Mouse (Mus musculus): Measurements from ENCODE around the gene Gm36210. TPM values are rescaled to one million over a fixed set of nuclear protein-coding genes. Genes with fewer than 3 reads are reported as not detected.
"Not testable (repeated sequence)": the region's sequence is repeated elsewhere in the genome, so short reads cannot be mapped to it uniquely, and the experiment has no call there.

Gm36210 gene
- polyA plus RNA-seq, 1 experiment from 2014 or later: not detected

DNA sequence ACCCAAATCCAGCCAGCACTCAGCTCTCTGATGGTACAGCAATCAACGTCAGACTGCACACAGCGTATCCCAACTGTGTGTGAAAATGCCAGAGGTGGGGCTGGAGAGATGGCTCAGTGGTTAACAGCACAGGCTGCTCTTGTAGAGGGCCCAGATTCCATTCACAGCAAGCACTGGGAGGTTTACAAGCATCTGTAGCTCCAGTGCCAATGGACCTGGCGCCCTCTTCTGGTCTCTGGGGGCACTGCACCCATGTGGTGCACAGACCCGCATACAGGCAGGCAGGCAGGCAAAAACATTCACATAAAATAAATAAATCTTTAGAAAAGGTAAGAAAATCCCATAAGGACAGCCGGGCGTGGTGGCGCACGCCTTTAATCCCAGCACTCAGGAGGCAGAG lies 5.1 kb downstream of the Gm36210 start:
- H3K4me1 ChIP-seq: peaks cover 6% of the 10 kb centered on the region; the same call in 1 of the 2 replicates
- no peak overlapping the region for H3K4me2 ChIP-seq (replicated peaks)
- no peaks in the 10 kb centered on the region for H3K36me3 ChIP-seq
- no peak overlapping the region for H3K9ac ChIP-seq (replicated peaks)
- H3K9me3 ChIP-seq: peaks cover 6% of the 10 kb centered on the region; the same call in 1 of the 2 replicates
- peaks cover 16% of the 10 kb centered on the region for H3K27me3 ChIP-seq
- H3K27ac ChIP-seq (replicated peaks): no peak overlapping the region
- no peak for ATAC-seq (ENCODE audit: low FRiP score, low read depth)
- WGBS: 45% methylated on average over 8 of the region's 8 CpGs
- H3K4me3 ChIP-seq: no peak overlapping the region

DNA sequence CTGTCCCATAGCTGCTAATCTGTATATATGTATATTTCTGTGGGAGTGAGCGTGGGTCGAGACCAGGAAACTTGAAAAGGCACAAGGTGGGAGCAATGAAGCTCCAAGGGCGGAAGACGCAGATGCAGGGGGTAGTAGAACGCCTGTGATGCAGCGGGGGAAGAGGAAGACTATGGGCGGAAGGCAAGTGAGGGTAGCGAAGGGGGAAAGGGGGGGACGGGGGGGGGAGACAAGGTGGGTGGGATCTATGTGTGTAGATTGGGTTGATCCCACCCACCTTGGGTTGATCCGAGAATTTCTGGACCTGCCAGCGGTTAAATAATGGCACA lies 5.8 kb downstream of the Gm36210 start:
- ATAC-seq (ENCODE audit: low FRiP score, low read depth): no peak
- peaks cover 6% of the 10 kb centered on the region; the same call in 1 of the 2 replicates for H3K9me3 ChIP-seq
- H3K4me1 ChIP-seq: peaks cover 6% of the 10 kb centered on the region; the same call in 1 of the 2 replicates
- peak overlapping the region; percentile 48 for H3K4me2 ChIP-seq (replicated peaks)
- H3K9ac ChIP-seq (replicated peaks): no peak overlapping the region
- no peak overlapping the region for H3K4me3 ChIP-seq
- no peak overlapping the region for H3K27ac ChIP-seq (replicated peaks)
- peaks cover 16% of the 10 kb centered on the region for H3K27me3 ChIP-seq
- H3K36me3 ChIP-seq: no peaks in the 10 kb centered on the region
- WGBS: 14% methylated on average over 11 of the region's 11 CpGs

DNA sequence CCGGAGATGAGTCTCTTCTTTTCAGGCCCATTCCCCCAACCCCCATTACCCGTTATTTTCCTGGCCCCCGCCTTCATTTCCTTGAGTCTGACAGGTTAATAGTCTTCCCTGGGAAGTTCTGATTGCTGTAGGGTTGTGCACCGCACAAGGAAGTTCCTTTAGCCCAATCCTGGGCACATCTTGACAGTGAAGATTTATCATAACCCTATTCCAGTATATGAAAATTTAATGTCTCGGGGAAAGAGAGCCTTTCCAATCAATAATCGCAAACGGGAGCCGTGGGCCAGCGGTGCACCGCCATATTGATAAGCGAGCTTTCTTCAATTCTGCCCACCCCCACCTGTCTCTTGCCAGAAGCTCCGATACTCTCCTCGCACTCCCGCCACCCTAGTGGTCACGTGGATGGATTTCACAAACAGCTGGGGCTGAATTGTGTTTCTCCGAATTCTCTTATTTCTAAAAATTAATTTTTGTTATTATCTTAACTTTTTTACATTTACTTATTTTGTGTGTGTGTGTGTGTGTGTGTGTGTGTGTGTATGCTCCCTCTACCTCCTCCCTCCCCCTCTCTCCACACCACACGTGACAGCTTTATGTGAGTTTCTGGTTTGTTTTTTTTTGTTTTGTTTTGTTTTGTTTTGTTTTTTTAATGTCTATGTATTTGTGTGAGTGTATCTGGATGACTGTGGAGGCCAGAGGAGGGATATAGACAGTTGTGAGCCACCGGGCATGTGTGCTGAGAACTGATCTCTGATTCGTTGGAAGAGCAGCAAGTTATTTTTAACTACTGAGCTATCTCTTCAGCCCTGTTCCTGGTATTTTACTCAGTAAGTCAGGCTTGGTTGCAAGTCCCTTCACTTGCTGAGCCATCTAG lies 6.4 kb downstream of the Gm36210 start:
- Histone ChIP-seq H3K4me3 (peak overlapping the region; percentile 19), H3K9ac (replicated peaks) (peak overlapping the region; percentile 37), H3K36me3 (no peaks in the 10 kb centered on the region), H3K27me3 (peaks cover 16% of the 10 kb centered on the region), H3K4me2 (replicated peaks) (peak overlapping the region; percentile 48), H3K9me3 (peaks cover 6% of the 10 kb centered on the region; the same call in 1 of the 2 replicates), H3K4me1 (peaks cover 6% of the 10 kb centered on the region; the same call in 1 of the 2 replicates), H3K27ac (replicated peaks) (no peak overlapping the region)
- 7% methylated on average over 19 of the region's 19 CpGs for WGBS
- no peak for ATAC-seq (ENCODE audit: low FRiP score, low read depth)

DNA sequence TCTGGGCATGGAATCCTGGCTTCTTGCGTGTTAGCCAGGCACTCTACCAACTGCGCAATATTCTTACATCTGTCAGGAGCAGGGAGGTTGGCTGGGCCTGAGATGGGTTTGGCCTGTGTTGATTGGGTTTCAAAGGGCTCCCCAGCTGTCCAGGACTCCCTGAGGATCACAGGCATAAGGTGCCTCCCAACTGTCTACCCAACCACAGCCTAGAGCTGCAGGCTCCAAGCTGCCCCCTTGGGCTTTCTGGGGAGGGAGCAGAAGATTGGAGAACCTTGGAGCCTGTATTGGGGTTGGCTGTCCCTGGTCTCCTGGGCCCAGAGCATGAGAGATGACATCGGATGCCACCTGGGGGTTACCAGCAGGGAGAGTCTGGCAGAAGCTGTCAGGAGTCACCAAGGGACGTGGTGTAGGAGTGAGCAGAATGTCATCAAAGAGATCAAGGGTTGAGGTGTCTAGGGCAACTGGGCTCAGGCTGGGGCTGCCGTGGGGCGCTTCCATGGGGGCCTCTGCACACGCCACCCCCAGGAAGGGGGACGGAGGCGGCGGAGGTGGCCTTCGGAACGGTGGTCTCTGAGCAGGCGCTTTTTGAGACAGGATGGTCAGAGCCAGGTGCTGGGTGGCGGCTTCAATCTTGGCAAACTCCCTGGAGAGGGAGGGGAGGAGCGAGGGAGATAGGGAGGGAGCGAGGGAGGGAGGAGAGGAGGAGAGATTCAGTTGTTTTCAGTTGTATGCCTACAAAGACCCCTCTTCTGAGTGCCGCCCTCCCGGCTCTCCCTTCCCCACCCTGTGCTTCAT lies 7.3 kb downstream of the Gm36210 start:
- Histone ChIP-seq H3K4me3 (peak overlapping the region; percentile 19), H3K4me1 (peaks cover 6% of the 10 kb centered on the region; the same call in 1 of the 2 replicates), H3K9ac (replicated peaks) (no peak overlapping the region), H3K27me3 (peaks cover 16% of the 10 kb centered on the region), H3K36me3 (no peaks in the 10 kb centered on the region), H3K4me2 (replicated peaks) (peak overlapping the region; percentile 48), H3K9me3 (0 out of 2 replicates have a peak, but pooled peaks cover 3% of the 10 kb centered on the region), H3K27ac (replicated peaks) (no peak overlapping the region)
- WGBS: 22% methylated on average over 15 of the region's 18 CpGs
- ATAC-seq (ENCODE audit: low FRiP score, low read depth): peak; percentile 54

DNA sequence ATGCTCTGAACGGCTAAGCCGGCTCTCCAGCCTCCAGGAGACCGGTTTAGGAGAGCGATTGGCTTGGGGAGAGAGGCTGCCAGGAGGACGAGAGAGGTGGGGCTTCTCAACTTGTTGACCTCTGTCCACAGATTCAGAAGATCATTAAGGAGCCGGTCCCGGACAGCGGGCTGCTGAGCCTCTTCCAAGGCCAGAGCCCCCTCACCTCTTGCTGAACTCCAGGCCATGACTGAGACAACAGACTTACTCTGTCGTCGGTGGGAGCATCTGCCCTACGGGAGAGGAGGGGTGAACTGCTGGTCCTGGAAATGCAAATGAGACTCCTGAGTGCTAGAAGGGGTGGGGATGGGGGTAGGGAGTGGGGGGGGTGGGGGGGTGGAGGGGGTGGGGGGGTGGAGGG lies 11.1 kb downstream of the Gm36210 start:
- WGBS: 72% methylated on average over 11 of the region's 11 CpGs
- Histone ChIP-seq H3K27me3 (peaks cover 16% of the 10 kb centered on the region), H3K36me3 (no peaks in the 10 kb centered on the region), H3K4me3 (no peak overlapping the region), H3K9me3 (no peaks in the 10 kb centered on the region), H3K4me1 (peaks cover 6% of the 10 kb centered on the region; the same call in 1 of the 2 replicates), H3K27ac (replicated peaks) (no peak overlapping the region), H3K4me2 (replicated peaks) (no peak overlapping the region), H3K9ac (replicated peaks) (no peak overlapping the region)
- ATAC-seq (ENCODE audit: low FRiP score, low read depth): no peak

DNA sequence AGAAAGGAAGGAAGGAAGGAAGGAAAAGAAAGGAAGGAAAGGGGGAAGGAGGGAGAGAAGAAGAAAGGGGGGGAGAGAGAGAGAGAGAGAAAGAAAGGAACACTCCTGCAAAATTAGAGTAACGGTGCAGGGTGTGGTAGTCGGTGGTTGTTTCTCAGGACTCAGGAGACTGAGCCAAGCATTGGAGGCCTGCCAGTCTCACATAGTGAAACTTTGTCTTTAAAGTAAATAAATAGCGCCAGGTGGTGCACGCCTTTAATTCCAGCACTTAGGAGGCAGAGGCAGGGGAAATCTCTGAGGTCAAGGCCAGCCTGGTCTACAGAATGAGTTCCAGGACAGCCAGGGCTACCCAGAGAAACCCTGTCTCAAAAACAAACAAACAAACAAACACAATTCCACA lies 19.6 kb downstream of the Gm36210 start:
- no peak overlapping the region for H3K9ac ChIP-seq (replicated peaks)
- H3K4me1 ChIP-seq: no peaks in the 10 kb centered on the region
- H3K36me3 ChIP-seq: no peaks in the 10 kb centered on the region
- 87% methylated on average over 4 of the region's 4 CpGs for WGBS
- H3K9me3 ChIP-seq: 0 out of 2 replicates have a peak, but pooled peaks cover 5% of the 10 kb centered on the region
- H3K27ac ChIP-seq (replicated peaks): no peak overlapping the region
- ATAC-seq (ENCODE audit: low FRiP score, low read depth): no peak
- H3K27me3 ChIP-seq: no peaks in the 10 kb centered on the region
- no peak overlapping the region for H3K4me2 ChIP-seq (replicated peaks)
- H3K4me3 ChIP-seq: no peak overlapping the region

DNA sequence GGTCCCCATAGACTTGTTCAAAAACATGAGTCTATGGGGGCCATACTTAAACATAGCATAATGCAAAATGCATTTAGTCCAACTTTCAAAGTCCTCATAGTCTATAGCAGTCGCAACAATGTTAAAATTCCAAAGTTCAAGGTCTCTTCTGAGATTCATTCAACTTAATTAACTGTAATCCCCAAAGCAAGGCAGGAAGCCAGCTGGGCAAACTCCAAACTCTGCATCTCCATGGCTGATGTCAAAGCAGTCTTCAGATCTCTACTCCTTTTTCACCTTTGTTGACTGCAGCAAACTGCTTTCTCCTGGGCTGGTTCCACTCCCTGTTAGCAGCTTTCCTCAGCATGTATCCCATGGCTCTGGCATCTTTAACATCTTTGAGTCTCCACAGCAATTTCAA lies 27.3 kb downstream of the Gm36210 start:
- ATAC-seq (ENCODE audit: low FRiP score, low read depth); H3K4me2 ChIP-seq (replicated peaks): not testable (repeated sequence)
- 81% methylated on average over 1 of the region's 1 CpGs for WGBS

DNA sequence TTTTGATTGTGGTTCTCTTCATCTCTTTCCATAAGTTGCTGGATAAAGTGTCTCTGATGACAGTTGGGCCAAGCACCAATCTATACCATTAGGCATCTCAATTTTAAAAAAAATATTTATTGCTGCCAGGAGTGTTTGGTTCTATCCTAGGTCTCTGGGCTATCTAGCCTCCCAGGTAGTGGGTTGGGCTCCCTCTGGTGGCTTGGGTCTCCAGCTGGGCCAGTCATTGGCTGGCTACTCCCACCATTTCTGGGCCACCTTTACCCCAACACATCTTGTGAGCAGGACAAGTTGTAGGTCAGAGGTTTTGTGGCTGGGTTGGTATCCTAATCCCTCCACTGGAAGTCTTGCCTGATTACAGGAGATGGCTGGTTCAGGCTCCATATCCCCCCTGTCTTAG lies 28.1 kb downstream of the Gm36210 start:
- H3K9me3 ChIP-seq: 0 out of 2 replicates have a peak, but pooled peaks cover 5% of the 10 kb centered on the region
- H3K27ac ChIP-seq (replicated peaks): no peak overlapping the region
- peaks cover 6% of the 10 kb centered on the region; the same call in 1 of the 2 replicates for H3K27me3 ChIP-seq
- peaks cover 14% of the 10 kb centered on the region for H3K4me1 ChIP-seq
- H3K9ac ChIP-seq (replicated peaks): no peak overlapping the region
- ATAC-seq (ENCODE audit: low FRiP score, low read depth): no peak
- H3K4me2 ChIP-seq (replicated peaks): no peak overlapping the region
- no peak overlapping the region for H3K4me3 ChIP-seq
- no peaks in the 10 kb centered on the region for H3K36me3 ChIP-seq

More for the DNA sequence above, 27.3 kb downstream of the Gm36210 start:
- H3K4me1 ChIP-seq: peaks cover 14% of the 10 kb centered on the region
- not testable (repeated sequence) for H3K9ac ChIP-seq (replicated peaks); H3K27me3 ChIP-seq; H3K27ac ChIP-seq (replicated peaks); H3K9me3 ChIP-seq; H3K36me3 ChIP-seq; H3K4me3 ChIP-seq

DNA sequence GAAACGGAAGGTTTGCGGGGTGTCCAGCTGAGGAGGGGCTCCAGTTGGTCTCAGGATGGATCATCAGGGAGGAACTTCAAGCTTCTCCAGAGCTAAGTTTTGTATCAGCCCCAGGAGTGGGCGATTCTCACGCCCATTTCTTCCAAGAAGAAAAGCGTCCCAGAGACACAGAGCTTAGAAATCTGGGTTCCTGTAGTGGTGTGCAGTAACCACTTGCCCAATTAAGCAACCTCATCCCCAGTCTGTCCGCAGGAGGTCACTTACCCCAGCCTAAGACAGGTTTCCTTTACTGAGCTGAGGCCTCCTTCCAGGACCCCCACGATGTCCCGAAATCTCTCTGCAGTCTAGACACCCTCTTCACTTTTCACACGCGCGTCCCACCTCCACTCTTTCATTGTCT lies 29.1 kb downstream of the Gm36210 start:
- peak overlapping the region; percentile 84 for H3K4me2 ChIP-seq (replicated peaks)
- H3K9ac ChIP-seq (replicated peaks): no peak overlapping the region; the same call in 1 of the 2 replicates
- H3K9me3 ChIP-seq: 0 out of 2 replicates have a peak, but pooled peaks cover 4% of the 10 kb centered on the region
- WGBS: 9% methylated on average over 11 of the region's 11 CpGs
- H3K27ac ChIP-seq (replicated peaks): no peak overlapping the region
- peaks cover 14% of the 10 kb centered on the region for H3K4me1 ChIP-seq
- H3K36me3 ChIP-seq: no peaks in the 10 kb centered on the region
- peaks cover 6% of the 10 kb centered on the region; the same call in 1 of the 2 replicates for H3K27me3 ChIP-seq
- peak overlapping the region; percentile 50 for H3K4me3 ChIP-seq
- ATAC-seq (ENCODE audit: low FRiP score, low read depth): peak; percentile 47

DNA sequence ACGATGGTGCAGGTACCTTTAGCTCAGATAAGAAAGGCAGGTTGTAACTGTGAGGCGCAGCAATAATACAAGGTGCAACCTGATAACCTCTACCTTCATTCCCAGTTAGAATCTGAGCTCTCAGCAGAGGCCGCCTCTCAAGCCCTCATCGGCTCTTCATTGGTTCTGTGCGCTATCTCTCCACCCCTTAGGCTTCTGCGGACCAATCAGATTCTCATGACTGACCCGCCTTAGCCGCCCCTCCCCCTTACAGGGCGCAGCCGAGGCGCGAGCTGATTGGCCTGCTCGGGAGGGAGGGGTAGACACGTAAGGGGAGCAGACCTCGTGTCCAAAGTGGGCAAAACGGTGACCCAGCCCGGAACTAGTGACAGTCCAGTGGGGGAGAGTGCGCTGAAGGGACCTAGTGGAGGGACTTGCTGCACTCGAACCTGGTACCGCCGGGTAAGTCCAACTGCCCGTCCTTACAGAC lies 29.5 kb downstream of the Gm36210 start, which contains the start of gene Isoc2a:
Gene Isoc2a, plus strand, starts transcription at position 401 of the 469 bp plus-strand sequence.
- Histone ChIP-seq H3K4me1 (peaks cover 14% of the 10 kb centered on the region), H3K4me2 (replicated peaks) (peak within 1 kb of the TSS; percentile 84), H3K9ac (replicated peaks) (peak within 1 kb of the TSS; percentile 28; the same call in 1 of the 2 replicates), H3K4me3 (peak within 1 kb of the TSS; percentile 50), H3K27ac (replicated peaks) (no peak within 1 kb of the TSS; the same call in 1 of the 2 replicates), H3K27me3 (peaks cover 6% of the 10 kb centered on the region; the same call in 1 of the 2 replicates), H3K36me3 (no peaks in the 10 kb centered on the region), H3K9me3 (no peaks in the 10 kb centered on the region)
- 1% methylated on average over 22 of the region's 22 CpGs for WGBS
- ATAC-seq (ENCODE audit: low FRiP score, low read depth): peak; percentile 100

DNA sequence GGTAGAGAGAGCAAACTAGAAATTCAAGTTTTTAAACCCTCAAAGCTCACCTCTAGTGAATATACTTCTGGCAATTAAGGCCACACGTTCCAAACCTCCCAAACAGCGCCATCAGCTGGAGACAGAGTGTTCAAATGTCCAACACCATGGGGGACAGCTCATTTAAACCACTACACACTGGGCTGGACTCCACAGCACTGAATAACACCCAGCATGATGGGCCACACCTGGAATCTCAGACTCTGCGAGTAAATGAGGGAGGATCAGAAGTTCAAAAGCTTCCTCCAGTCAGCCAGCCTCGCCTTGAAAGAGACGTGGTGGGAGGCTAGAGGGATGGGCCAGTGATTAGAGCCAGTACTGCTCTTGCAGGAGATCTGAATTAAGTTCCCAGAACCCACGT lies 36.2 kb downstream of the Gm36210 start, which contains the start of gene Isoc2b:
Gene Isoc2b, minus strand, starts transcription at position 126 of the 400 bp plus-strand sequence.
- 62% methylated on average over 6 of the region's 6 CpGs for WGBS
- H3K9me3 ChIP-seq: no peaks in the 10 kb centered on the region
- H3K4me1 ChIP-seq: peaks cover 12% of the 10 kb centered on the region
- H3K27ac ChIP-seq (replicated peaks): no peak within 1 kb of the TSS
- no peak within 1 kb of the TSS for H3K4me3 ChIP-seq
- H3K36me3 ChIP-seq: no peaks in the 10 kb centered on the region
- no peak within 1 kb of the TSS for H3K4me2 ChIP-seq (replicated peaks)
- no peak within 1 kb of the TSS for H3K9ac ChIP-seq (replicated peaks)
- no peaks in the 10 kb centered on the region for H3K27me3 ChIP-seq
- no peak for ATAC-seq (ENCODE audit: low FRiP score, low read depth)

All from midbrain, embryonic 12.5 days (tissue).